Mouse (Mus musculus) gastrocnemius, postnatal 10 days (tissue): Measurements from ENCODE around the gene Tmem208. TPM values are rescaled to one million over a fixed set of nuclear protein-coding genes. Genes with fewer than 3 reads are reported as not detected.

ENCODE experiments used
- DNase-seq: peaks from one replicate; pipeline ENCODE4 v3.0.0; 2021; ENCODE audit warnings: mixed read lengths
- total RNA-seq, 2 experiments: library from RNA; stranded (reverse); gene quantifications; 2 replicates each; pipeline ENCODE4 v1.2.3; 2021

Gene Tmem208
- total RNA-seq, 2 experiments from 2014 or later = 23.6 to 27.1 TPM

DNA sequence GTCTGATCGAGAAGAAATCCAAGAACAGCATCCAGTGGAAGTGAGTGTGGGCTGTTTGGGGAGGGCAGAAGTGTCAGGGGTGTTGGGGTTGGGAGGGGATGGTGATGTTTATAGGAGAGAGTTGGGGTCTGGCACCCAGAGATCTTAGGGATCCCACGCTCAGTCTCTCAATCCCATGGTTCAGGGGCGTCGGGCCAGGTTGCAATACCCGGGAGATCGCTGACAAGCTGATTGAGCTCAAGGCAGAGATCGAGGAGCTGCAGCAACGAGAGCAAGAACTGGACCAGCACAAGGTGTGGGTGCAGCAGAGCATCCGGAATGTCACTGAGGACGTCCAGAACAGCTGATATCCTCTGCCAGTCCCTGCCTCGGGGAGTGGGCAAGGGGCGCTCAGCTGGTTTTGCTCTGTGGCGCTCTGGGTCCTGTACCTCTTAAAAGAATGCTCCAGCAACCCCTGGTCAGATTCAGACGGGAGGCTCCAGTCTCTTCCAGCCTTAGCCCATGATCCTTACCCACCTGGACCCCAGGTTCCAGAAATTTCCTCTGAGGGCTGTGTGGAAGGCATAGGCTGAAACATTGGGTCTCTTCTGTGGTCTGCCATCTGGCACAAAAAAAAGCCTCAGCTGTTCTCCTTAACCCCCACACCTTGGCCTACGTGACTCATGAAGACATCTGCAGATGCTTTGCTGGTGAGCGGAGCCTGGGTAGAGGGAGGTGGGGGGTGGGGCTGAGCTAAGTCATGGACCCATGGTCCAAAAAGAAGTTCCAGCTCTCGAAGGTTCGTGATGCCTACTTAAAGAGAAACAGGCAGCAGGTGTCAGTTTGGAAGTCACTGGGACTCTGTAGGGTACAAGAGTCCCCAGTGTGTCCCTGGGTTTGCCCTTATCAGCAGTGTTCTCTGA is 27.6 kb upstream of the Tmem208 start:
- DNase-seq = no peak

DNA sequence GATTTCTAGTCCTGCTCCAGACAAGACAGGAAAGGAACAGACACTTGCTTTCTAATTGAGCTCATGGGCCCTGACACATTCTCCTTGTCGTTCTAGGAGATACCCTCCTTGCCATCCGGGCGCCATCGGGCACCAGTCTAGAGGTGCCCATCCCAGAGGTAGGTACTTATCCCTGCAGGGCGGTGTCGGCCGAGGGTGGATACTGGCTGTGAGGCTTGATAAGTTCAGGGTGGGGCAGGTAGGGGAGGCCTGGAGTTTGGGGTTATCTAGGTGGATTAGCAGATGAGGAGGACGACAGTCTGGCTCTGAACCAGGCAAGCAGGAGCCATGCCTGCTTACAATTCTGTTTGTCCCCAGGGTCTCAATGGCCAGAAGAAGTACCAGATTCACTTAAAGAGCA is 26.2 kb upstream of the Tmem208 start:
- no peak for DNase-seq

DNA sequence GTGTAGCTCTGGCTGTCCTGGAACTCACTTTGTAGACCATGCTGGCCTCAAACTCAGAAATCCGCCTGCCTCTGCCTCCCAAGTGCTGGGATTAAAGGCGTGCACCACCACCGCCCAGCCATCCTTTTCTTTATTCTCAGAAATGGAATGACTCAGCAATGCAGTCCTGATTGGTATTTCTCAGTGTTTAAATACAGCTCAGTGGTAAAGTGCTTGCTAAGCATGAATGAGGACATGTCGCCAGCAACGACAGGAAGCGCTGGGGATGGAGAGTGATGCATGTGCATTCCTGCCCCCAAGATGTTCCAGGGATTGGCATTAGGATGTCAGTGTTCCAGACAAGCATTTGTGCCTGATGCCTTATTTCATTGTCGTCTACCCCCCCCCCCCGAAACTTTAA is 22.8 kb upstream of the Tmem208 start:
- no peak for DNase-seq

DNA sequence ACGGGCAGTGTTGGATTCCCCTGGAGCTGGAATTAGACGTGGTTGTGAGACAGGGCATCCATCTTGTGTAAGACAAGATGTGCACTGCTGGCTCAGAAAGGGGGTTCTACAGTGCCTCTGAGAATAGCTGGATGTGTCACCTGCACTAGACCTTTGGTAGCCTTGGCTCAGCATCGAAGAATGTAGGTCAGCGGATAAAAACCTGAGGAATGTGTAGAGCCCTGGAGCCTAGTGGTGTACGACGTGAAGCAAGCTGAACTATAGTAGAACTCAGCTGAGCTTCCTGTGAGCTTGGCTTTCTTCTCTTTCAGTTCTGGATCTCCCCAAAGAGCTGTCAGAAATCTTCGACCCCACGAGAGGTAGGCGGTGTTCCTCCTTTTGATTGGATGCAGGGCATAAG is 22.3 kb upstream of the Tmem208 start:
- no peak for DNase-seq

DNA sequence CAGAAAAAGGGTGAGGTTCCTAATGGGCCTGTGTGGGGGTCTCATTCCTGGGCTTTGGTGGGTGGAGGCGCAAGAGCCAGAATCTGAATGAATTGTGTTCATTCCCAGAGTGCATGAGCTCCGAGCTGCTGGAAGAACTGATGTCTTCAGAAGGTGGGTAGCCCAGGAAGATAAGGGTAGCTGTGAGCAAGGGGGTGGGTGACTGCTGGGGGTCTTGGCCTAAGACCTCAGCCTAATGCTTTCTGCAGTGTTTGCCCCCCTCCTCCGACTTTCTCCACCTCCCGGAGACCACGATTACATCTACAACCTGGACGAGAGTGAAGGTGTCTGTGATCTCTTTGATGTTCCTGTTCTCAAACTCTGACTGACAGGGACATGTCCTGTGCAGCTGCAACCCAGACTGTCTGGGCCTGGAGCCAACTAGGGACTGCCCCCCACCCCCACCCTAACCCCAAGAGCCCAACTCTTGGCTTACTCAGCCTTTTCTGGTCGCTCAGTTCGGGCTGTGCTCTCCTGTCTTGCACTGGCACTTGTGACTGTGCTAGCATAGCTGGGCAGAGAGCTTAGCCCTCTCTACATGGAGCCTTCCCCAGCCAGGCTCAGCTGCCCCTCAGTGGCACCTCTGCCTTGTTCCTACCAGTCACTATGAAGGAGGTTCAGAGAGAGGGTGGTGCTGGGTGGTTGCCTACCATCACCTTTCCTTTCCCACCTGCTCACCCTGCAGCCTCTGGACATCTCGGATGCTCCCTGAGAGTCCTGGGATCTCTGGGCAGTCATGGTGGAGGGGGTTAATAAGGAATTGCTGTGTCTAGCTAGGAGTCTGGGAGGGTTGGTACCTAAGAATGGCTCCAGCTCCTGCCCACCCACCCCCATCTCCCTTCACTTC is 21.6 kb upstream of the Tmem208 start:
- no peak for DNase-seq

DNA sequence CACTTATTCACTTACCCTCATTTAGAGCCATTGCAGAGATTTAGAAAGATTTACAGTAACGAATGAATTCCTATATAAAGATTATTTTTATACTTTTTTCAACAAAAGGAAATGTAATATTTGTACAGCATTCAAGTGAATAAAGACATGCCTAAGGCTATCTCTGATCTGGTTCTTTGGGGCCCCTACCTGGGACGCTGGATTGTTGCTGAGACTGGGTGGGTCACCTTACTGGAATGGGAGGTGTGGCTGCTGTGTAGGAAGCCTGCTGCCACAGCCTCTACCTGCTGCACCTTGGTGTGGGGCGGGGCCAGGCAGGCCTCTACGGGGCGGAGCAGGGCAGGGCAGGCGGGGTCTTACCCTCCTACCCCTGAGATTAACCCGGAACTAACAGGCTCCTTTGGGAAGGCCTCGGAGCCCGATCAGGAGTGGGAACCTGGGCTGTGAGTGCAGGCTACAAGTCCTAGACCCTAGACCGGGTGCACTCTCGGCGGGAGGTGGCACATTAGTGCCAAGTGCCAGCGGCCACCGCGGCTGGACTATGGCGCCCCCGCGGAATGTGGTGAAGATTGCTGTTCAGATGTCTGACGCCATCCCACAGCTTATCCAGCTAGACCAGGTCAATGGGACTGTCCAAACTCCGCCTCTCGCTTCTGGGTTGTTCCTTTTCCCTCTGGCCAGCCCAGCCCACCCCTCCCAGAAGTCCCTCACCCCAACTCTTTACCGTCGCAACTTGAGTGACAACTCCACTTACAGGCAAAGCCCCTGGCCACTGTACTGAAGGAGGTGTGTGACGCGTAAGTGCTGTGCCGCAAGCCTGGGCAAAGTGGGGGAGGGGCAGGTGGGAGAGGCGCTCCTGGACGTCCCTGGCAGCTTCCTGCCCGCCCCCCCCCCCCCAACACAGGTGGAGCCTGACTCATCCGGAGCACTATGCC is 20.7 kb upstream of the Tmem208 start, which contains the start of gene Elmo3:
Gene Elmo3 (plus strand): TSS at position 391 of the 935 bp plus-strand sequence.
- no peak for DNase-seq

DNA sequence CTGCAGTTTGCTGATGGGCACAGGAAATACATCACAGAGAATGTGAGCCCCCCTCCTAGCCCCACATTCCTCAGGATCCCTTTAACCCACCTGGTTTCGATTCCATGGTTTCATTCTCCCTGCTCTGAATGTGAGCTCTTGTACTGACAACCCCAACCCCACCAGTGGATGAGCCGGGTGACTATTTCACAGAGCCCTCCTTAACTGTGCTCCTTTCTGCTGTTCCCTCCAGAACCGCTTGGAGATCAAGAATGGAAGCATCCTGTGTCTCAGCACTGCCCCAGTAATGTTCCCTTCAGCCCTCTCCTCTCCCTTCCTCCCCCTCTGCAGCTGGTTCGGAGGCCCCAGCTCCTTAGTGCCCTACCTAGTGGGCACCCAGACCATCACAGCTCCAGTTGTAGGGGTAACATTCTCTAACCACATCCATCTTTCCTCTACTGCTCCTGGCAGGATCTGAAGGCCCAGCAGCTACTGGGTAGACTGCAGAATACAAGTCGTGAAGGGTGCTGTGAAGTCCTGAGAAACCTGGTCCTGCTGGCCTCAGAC is 19.9 kb upstream of the Tmem208 start:
- DNase-seq = no peak

DNA sequence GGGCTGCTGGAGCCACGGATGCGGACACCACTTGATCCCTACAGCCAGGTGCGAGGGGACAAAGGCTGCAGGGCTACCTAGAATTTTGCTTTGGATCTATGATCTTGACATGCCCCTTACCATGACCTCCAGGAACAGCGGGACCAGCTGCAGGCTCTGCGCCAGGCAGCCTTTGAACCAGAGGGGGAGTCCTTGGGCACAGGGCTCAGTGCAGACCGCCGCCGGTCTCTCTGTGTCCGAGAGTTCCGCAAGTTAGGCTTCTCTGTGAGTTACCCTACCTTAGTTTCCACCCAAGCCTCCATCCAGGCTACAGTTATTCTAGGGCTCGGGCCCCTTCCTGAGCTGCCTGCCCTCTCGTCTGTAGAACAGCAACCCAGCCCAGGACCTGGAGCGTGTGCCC is 18.5 kb upstream of the Tmem208 start:
- no peak for DNase-seq

DNA sequence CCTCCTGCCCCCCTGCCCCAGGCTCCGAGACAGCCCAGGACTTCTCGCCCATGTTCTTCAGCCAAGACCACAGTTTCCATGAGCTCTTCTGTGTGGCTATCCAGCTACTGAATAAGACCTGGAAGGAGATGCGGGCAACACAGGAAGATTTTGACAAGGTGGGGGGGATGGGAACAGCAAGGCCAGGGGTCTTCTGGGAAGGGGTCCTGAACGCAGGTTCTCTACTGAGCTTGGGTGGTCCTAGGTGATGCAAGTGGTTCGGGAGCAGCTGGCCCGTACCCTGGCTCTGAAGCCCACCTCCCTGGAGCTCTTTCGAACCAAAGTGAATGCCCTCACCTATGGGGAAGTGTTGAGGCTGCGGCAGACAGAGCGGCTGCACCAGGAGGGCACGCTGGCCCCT is 17.7 kb upstream of the Tmem208 start:
- no peak for DNase-seq

DNA sequence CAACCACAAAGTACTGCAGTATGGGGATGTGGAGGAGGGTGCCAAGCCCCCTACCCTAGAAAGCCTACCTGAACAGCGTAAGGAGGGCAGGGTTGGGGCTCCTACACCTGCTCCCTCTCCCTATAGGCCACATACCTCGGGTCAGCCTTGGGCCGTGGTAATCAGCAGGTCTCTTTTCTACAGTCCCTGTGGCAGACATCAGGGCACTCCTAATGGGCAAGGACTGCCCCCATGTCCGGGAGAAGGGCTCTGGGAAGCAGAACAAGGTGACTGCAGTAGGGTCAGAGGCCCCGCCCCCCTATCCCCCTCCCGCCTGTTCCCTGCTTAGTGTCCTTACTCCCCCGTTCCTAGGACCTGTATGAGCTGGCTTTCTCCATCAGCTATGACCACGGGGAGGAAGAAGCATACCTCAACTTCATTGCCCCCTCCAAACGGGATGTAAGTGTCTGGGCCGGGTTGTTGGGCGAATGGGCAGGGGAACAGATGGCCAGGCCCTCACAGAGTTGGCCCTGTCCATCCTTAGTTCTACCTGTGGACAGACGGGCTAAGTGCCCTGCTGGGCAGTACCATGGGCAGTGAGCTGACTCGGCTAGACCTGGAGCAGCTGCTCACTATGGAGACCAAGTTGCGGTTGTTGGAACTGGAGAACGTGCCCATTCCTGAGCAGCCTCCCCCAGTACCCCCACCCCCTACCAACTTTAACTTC is 16.9 kb upstream of the Tmem208 start:
- no peak for DNase-seq

DNA sequence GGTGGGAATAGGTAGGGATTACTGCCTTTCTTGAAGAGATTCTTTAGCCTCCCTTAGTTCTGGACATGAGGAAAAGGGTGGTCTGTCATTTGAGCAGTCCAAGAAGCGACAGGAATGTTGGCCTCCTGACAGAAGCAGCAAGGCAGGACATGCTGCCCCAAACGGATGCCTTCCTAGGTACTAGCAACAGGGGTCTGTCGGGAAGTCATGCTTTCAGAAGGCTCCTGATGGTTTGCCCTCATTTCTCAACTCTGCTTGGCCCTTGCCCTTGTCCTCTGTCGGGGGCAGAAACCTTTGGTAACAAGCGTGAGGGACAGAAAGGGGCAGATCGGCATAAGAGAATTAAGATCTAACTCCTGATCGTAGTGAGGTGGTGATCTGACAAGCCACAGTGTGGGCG is 16.0 kb upstream of the Tmem208 start:
- DNase-seq = no peak

DNA sequence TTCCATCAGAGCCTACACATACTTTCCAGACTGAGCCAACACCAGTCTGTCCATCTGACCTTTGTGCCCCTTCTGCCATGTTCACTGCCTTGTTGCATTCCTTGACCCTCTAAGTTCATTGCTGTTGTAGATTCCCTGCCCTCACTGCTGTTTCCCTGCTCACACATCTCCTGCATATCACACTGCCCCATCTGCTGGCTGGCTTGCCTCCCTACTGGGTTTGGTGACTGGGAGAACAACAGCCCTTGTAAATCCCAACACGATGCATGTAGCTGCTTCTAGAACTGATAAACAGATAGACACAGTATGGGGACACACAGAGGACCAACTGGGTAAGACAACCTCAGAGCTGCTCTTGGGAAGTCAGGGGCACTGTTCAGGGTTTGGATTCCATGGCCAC is 14.4 kb upstream of the Tmem208 start:
- no peak for DNase-seq

DNA sequence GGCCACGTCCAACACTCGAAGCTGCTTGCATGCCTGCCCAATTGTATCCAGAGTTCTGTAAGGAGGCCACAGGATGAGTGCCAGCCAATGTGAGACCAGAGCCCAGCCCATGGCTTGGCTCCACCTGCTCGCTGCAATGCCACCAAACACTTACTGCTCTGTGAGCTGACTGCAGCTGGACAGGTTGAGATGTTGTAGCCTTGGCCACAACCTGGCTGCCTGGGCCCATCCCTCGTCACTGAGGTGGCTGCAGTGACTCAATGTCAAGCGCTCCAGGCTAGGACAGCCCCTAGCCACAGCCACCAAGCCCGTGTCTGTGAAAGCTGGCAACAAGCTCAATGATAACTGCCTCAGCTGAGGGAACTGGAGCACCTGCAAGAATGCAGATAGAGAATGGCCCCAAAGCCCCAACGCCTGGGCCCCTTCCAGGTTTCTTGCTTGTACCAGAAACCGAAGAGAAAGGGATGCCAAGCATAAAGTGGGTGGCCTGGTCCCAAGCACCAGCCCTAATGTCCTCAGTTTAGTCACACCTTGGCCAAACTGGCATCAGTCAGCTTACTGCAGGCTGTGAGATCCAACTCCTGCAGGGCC is 13.2 kb upstream of the Tmem208 start:
- DNase-seq = no peak

DNA sequence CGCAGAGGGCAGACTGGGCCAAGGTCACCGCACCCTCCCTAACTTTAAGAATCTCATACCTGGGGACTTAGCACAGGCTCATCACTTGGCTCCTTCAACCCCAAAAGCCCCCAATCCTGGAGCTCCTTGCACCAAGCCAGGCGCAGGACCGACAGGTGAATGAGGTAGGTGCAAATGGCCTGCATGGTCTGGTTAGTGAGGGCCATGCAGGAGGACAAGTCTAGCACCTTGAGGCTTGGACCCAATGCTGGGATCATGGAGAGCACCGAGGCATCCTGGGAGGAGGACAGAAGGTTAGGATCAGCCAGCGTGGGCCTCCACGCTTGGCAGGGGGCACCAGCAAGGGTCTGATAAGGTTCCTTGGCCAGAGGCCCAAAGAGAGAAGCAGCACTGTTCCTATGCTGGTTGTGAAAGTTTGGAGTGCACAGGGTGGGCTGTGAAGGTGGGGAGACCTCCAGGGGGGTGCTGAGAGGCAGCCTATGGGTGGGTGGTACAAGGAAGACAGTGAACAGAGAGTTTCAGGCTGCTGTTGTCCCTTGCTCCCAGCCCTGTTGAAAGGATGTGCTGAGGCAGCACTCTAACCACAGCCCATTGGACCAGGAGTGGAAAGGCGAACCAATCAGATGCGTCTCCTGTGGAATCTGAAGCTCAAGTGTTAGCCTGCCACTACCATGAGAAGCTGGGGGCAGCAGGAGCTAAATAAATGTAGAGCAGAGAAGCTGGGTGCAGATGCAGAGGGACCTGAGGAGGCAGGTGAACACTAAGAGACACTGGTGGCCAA is 12.3 kb upstream of the Tmem208 start:
- no peak for DNase-seq

DNA sequence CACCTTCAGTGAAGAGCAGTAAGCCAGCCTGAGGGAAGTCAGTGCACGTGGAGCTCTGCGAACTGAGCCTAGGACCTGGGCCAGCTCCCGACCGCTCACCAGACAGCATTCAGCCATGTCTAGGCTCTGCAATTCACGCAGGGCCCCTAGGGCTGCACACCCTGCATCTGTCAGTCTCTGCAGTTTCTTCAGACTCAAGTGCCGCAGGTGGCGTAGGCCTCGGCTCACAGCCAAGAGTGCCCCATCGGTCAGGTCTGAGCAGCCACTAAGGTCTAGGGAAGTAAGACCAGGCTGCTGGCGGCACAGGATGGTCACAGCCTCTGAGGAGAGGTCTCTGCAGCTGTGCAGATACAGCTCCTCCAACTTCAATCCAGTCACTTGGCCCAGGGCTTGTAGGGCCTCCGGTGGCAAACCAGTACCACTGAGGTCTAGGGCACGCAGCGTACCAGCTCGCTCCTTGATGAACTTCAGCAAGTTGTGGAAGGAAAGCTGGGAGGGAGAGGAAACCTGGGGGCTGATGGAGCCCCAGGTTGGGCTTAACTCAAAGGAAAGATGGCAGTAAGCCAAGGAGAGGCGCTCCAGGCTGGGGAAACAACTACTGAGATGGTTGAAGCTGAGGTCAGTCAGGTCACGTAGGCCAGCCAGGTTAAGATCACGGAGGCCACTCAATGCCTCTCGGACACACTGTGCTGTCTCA is 10.9 kb upstream of the Tmem208 start:
- no peak for DNase-seq

DNA sequence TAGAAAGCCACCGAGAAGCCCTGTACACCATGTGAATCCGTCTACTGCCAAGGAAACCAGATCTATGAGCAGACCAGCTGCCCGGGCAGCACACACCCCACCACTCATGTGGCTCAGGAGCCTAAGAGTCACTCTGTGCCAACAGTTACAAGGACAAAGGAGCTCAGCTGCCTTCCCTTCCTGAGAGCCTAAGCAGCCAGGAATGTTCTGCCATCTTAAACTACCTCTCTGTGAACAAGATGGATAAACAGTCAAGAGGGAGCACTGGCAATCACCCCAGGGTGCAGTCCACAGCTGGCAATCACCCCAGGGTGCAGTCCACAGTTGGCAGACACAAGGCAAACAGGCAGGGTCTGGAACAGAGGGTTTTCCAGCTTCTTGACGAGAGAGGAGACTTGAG is 8.2 kb upstream of the Tmem208 start:
- no peak for DNase-seq

DNA sequence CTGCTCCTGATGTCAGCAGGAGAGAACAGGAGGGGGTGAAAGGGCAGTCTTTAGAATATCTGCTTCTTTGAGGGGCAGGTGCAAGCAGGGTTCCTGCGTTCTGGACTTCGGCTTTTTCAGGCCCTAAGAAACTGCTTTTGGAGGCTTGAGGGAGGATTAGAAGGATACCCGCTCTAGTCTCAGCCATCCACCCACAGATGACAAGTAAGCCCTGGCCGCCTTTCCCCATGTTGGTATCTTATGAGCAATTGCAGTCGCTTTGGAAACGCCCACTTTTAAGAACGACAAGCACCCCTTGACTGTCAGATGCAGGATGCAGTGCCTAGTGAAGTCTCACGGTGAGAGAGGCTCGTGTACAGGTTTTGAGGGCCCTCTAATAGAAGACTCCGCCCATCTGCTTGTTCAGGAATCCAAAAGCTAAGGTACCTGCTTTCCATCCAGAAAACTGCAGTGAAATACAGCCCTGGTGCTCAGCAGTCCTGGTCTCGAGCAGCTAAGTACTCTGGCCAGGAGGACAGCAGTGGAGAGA is 7.4 kb upstream of the Tmem208 start:
- DNase-seq = no peak

DNA sequence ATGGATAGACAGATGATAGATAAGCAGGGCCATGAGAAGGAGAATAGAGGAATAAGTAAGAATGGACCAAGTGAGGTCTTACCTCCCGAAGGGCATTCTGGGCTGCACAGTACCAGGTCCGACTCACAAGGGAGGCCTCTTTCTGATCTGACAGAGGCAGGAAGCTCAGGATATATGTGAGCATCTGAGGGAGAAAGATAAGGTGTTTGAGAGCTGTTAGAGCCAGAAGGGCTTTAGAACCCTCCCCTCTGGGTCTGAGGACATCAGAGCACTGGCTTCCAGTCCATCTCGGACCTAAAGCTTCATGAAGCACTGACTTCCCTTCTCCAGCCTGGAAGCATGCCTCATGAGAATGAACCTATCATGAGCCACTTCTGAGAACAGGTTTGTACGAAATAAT is 3.0 kb upstream of the Tmem208 start:
- DNase-seq = no peak

DNA sequence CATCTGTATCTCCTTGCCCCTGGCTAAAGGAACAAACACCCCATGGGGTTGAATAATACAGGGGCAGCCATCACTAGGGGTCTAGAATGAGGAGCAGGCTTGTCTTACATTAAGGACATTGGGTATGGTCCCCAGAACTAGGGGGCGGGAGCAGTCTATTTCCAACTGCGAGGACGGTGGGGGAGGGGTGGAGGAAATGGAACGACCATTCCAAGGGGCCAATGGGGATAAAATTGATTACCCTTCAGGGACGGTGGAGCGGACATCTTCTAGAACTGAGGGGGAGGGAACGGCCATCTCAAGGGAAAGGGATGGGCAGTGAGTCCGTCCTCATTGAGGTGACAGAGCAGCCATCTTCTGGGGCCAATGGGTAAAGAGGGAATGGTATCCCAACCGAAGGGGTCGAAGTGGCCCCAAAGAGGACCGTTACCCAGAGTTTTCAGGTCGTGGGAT is 487 bp upstream of the Tmem208 start:
- no peak for DNase-seq
